Mouse (Mus musculus): Measurements from ENCODE around the gene Lrrc3c.
"Not testable (repeated sequence)": the region's sequence is repeated elsewhere in the genome, so short reads cannot be mapped to it uniquely, and the experiment has no call there.

Lrrc3c gene

DNA sequence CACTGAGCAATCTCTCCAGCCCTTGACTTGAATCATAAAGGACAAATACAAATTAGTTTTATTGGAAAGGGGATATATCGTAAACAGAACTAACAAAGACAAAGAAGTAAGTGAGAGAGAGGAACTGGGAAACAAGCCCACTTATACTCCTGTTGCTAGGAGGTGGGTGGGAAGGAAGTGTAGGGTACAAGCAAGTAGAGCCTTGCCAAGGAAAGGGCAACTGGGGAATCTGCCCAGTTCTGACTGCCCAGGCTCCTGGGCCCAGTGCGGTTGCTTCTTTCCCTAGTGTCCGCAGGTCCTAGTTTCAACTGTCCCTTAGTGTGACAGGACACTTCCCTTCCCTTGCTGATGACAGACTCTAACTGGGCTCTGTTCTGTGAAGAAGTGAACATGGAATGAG, 30.6 kb downstream of the Lrrc3c start:
- no peak for DNase-seq (ENCODE audit: low spot score)

DNA sequence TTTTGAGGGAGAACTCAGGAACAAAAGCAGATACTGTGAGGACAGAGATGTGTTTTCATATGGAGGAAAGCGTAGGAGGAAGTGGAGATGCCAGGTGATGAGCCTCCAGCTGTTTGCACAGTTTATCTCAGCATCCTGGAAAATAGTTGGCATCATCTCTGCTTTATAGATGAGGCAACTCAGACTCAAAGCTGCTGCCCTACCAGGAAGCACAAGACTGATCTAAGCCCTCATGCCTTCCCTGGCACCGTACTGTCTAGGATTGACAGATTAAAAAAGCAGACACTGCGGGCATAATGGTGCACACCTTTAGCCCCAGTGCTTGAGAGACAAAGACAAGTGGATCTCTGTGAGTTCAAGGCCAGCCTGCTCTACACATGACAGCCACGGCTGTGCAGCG, 32.6 kb downstream of the Lrrc3c start:
- no peak for DNase-seq (ENCODE audit: low spot score)

DNA sequence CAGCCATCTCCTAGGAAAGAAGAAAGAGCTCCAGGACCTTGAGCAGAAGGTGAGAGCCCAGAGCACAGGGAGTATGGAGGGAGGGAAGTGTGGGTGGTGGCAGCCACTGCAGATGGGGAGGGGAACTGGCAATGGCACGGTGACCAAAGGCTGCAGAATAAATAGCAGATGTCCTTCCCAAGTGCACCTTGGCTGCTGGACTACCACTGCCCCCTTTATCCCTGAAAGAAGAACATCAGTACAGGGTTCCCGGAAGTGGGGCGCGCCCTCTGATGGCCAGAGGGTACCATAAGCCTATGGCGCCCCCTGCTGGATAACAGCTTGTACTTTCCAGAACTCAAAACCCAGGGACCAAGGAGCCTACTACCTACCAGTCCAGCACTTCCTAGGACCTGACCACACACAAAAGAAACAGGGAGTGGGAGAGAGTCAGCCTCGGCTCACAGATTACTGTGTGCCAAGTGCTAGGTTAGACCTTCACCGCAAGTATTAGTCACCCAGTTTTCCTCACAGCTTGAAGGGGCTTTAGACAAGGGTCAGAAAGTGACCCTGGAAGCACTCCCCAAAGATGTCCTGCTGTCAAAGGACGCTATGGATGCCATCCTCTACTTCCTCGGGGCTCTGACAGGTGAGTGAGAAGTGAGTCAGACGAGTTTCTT, 37.4 kb downstream of the Lrrc3c start:
- DNase-seq (ENCODE audit: low spot score): not testable (repeated sequence)

DNA sequence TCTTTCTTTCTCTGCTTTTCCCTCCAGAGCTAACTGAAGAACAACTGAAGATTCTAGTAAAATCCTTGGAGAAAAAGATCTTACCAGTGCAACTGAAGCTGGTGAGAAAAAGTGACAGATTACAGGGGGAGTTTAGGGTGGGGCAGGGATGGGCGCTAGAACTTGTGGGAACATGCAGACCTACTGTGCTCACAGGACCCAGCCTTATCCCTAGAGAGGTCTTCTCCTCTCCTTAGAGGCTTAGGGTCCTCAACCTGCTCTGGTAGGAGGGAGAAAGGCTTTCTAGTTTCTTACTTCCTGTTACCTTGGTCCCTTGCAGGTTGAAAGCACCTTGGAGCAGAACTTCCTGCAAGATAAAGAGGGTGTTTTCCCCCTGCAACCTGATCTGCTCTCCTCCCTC, 39.4 kb downstream of the Lrrc3c start:
- DNase-seq (ENCODE audit: low spot score): no peak

DNA sequence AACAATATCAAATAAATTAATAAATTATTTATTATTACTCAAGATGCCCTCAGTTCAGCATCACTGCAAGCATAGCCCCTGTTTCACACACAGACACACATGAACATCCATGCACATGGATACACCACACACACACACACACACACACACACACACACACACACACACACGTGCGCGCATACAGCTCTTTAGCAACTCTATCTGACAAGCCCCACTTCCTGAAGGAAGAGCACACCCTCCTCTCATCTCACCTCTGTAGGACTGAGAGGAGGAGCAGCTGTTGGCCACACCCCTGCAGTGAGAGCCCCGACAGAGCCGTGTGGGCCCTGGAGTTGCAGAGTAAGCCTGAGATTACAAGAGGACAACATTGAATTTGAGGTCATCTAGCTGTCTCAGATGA, 42.0 kb downstream of the Lrrc3c start:
- DNase-seq (ENCODE audit: low spot score): no peak

- no peak for DNase-seq (ENCODE audit: low spot score)
Measured at GRCm38 (mm10) chr11:98644757-98645156, 46.7 kb downstream of the Lrrc3c start.

GRCm38 (mm10) chr11:98645946-98646345, 47.9 kb downstream of the Lrrc3c start:
- no peak for DNase-seq (ENCODE audit: low spot score)

- no peak for DNase-seq (ENCODE audit: low spot score)
Measured at GRCm38 (mm10) chr11:98646459-98646858, 48.4 kb downstream of the Lrrc3c start, which contains the start of gene Gsdma2. Gsdma2 (plus strand) TSS chr11:98646759.

Data from layer of hippocampus, adult 9-10 months (tissue).